Mouse (Mus musculus) ES-E14 (cell line): ENCODE measurements around the gene Taar8a. TPM values are rescaled to one million over a fixed set of nuclear protein-coding genes. Genes with fewer than 3 reads are reported as not detected.
"Not testable (repeated sequence)": the region's sequence is repeated elsewhere in the genome, so short reads cannot be mapped to it uniquely, and the experiment has no call there.

ENCODE experiments used
- DNase-seq: peaks from one replicate; pipeline ENCODE4 v3.0.0-alpha.2; 2013; ENCODE audit warnings: low read depth, low spot score
- H3K27ac ChIP-seq: 2 replicates; pipeline ENCODE4 v1.5.1; 2012; ENCODE audit warnings: low read depth, mild to moderate bottlenecking, low read length, moderate library complexity, mixed read lengths; ENCODE audit not compliant: poor library complexity, insufficient read depth, severe bottlenecking
- H3K36me3 ChIP-seq: 2 replicates; pipeline ENCODE4 v1.6.1; 2012; ENCODE audit warnings: mild to moderate bottlenecking, low read length, moderate library complexity, mixed read lengths; ENCODE audit not compliant: control insufficient read depth, poor library complexity, insufficient read depth, severe bottlenecking
- H3K4me1 ChIP-seq, 2 experiments: fragments of 150-350 bp in 1 of 2; sonication (generic) in 1 of 2; 2 replicates each; pipeline ENCODE4 v1.6.1; 2012; ENCODE audit warnings: low read length in 2 of 2, mild to moderate bottlenecking in 1 of 2, mixed read lengths in 1 of 2; ENCODE audit not compliant: control insufficient read depth in 2 of 2, insufficient read depth in 2 of 2, poor library complexity in 1 of 2
- H3K4me3 ChIP-seq, 2 experiments: fragments of 150-350 bp in 1 of 2; sonication (generic) in 1 of 2; 2 replicates each; pipeline ENCODE4 v1.5.1; 2012; ENCODE audit warnings: low read length in 2 of 2, low read depth in 1 of 2, mild to moderate bottlenecking in 1 of 2, mixed read lengths in 1 of 2; ENCODE audit not compliant: insufficient read depth in 1 of 2, poor library complexity in 1 of 2, severe bottlenecking in 1 of 2
- H3K9ac ChIP-seq: 2 replicates; pipeline ENCODE4 v1.6.1; 2012; ENCODE audit warnings: low read depth, mild to moderate bottlenecking, low read length, mixed read lengths; ENCODE audit not compliant: poor library complexity, insufficient read depth, severe bottlenecking
- H3K9me3 ChIP-seq: fragments of 150-350 bp; sonication (generic); 2 replicates; pipeline ENCODE4 v1.6.1; 2012; ENCODE audit warnings: low read depth, mild to moderate bottlenecking, low read length; ENCODE audit not compliant: control insufficient read depth, insufficient read depth
- CHD2 ChIP-seq: IDR thresholded peaks from 2 replicates; pipeline ENCODE4 v1.6.1; 2014; ENCODE audit warnings: mild to moderate bottlenecking, low read depth, low read length, inconsistent platforms
- HCFC1 ChIP-seq: IDR thresholded peaks from 2 replicates; pipeline ENCODE4 v1.6.1; 2012; ENCODE audit warnings: low read length, inconsistent platforms, borderline replicate concordance; ENCODE audit not compliant: insufficient read depth
- MAFK ChIP-seq: IDR thresholded peaks from 2 replicates; pipeline ENCODE4 v1.6.1; 2014; ENCODE audit warnings: mild to moderate bottlenecking, low read depth, low read length, inconsistent platforms; ENCODE audit not compliant: insufficient read depth
- ZC3H11A ChIP-seq: IDR thresholded peaks from 2 replicates; pipeline ENCODE4 v1.6.1; 2012; ENCODE audit warnings: low read depth, mild to moderate bottlenecking, inconsistent platforms, low read length, borderline replicate concordance
- ZNF384 ChIP-seq: IDR thresholded peaks from 2 replicates; pipeline ENCODE4 v1.6.1; 2012; ENCODE audit warnings: low read depth, low read length, inconsistent platforms
- in situ Hi-C, 2 experiments: fragments of 600-800 bp; cut with MboI; formaldehyde crosslinking; loops; one replicate each; pipeline ENCODE4 v1.15.1; 2025; ENCODE audit warnings: low sequenced_read_pairs in 2 of 2, inconsistent platforms in 1 of 2; ENCODE audit not compliant: unreplicated experiment in 2 of 2
- total RNA-seq: library from RNA; depleted of rRNA; stranded (reverse); fragments of 300-350 nt; gene quantifications from 2 replicates; pipeline ENCODE4 v1.2.3, GENCODE M21; 2012; rRNA removed

Taar8a gene
- total RNA-seq, 1 experiment: not detected

DNA sequence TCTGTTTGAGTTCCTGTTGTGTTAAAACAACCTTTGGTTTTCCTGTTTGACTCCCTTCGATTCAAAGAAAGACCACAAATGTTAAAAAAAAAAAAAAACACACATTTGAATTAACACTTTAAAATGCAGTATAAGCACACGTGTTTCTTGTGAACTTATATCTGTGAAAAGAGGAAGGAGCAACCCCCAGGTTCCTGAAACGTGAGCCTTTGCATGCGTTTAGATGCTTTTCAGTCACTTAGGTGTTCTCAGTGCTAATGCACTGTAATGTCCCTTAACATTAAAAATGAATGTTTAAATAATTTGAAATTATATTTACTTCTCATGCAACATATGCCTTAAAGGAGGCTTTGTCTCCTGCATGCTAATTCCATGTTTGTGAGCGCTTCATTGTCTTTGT lies 31.4 kb downstream of the Taar8a start:
- no peak overlapping the region for H3K27ac ChIP-seq
- in situ Hi-C loops: loop anchor here in 1 of 2 experiments (25.0 kb wide), 1 partner anchor 295 kb away; no protein-coding TSS in a partner anchor
- no peaks in the 10 kb centered on the region for H3K9me3 ChIP-seq
- H3K4me1 ChIP-seq: no peaks in the 10 kb centered on the region
- no peaks in the 10 kb centered on the region for H3K36me3 ChIP-seq
- TF ChIP-seq CHD2 (no peak), HCFC1 (no peak), ZNF384 (no peak), MAFK (no peak), ZC3H11A (no peak)
- no peak for DNase-seq
- H3K4me3 ChIP-seq: no peak overlapping the region
- no peak overlapping the region for H3K9ac ChIP-seq

DNA sequence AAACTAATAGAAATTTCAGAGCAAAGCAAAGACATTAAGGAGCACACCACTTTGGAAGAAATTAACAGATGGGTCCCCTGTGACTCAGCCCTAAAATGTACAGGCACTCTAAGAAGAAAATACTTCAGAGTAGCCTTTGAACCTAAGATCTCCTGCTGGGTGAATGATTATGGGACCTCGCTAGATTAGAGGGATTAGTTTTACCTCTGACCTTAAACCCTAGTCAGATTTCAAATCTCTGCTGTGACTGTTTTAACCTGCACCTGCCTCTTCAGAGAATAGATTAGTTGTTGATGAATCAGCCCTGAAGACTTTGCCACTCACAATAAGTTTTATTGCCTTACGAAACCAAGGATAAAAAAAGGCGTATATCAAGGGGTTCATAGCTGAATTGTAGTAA lies 31.9 kb downstream of the Taar8a start:
- H3K36me3 ChIP-seq: no peaks in the 10 kb centered on the region
- in situ Hi-C loops: loop anchor here in 1 of 2 experiments (25.0 kb wide), 1 partner anchor 296 kb away; no protein-coding TSS in a partner anchor
- no peaks in the 10 kb centered on the region for H3K4me1 ChIP-seq
- no peak overlapping the region for H3K9ac ChIP-seq
- no peak overlapping the region for H3K4me3 ChIP-seq
- no peaks in the 10 kb centered on the region for H3K9me3 ChIP-seq
- TF ChIP-seq ZNF384 (no peak), MAFK (no peak)
- no peak overlapping the region for H3K27ac ChIP-seq
- DNase-seq: no peak

DNA sequence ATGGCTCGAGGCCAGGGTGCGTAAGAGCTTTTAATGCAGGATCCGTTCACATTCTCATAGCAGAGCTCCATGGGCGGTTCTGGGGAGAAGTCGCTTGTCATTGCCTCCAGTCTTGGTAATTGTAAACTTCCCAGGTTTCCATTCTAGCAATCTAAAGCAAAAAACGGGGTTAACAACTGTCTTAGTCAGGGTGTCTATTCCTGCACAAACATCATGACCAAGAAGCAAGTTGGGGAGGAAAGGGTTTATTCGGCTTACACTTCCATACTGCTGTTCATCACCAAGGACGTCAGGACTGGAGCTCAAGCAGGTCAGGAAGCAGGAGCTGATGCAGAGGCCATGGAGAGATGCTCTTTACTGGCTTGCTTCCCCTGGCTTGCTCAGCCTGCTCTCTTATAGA lies 33.1 kb downstream of the Taar8a start, which contains the start of gene Taar9:
Gene Taar9, minus strand, starts transcription at position 101 of the 400 bp plus-strand sequence.
- in situ Hi-C loops: loop anchor here in 1 of 2 experiments (25.0 kb wide), 1 partner anchor 297 kb away; no protein-coding TSS in a partner anchor
- H3K9me3 ChIP-seq, H3K9ac ChIP-seq, H3K4me3 ChIP-seq, H3K36me3 ChIP-seq, H3K4me1 ChIP-seq, DNase-seq, H3K27ac ChIP-seq: not testable (repeated sequence)

DNA sequence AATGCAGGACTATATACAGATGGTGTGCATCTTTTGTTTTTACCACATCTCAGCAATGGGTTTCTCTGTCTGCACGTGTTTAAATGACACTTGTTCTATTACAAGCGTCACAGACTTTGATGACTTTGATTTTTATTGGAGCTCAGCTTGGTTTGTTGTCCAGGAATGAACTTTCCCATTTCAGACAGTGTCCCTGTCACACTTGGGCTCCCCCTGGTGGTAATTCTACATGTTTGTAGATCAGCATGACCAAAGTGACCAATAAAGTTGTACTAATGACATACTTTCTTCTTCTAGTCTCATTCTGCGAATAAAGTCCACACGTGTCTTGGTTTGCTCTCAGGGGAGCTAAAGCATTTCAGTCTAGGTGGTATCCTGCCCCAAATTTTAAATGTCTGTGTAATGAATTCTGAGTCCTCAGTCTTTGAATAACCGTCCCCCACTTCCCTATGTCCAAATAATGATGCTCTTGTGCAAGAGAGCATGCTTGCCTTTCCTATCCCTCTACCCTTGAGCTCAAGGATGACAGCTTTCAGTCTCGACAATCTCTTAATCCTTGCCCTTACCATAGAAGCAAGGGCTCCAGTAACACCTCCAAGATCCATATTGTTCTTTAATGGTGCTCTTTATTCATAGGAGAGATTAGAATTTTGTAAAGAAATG lies 34.9 kb downstream of the Taar8a start:
- no peak overlapping the region for H3K27ac ChIP-seq
- peak; percentile 64 for DNase-seq
- TF ChIP-seq HCFC1 (no peak), ZC3H11A (peak; percentile 36; the same call in 1 of the 2 replicates), MAFK (no peak)
- no peaks in the 10 kb centered on the region for H3K9me3 ChIP-seq
- no peaks in the 10 kb centered on the region for H3K4me1 ChIP-seq
- H3K36me3 ChIP-seq: no peaks in the 10 kb centered on the region
- in situ Hi-C loops: loop anchor here in 1 of 2 experiments (25.0 kb wide), 1 partner anchor 299 kb away; no protein-coding TSS in a partner anchor
- no peak overlapping the region for H3K4me3 ChIP-seq
- H3K9ac ChIP-seq: no peak overlapping the region

Other genes with a start within 250 kb of the Taar8a start
- not detected in 2 replicates for gene Vnn3, start 225.0 kb upstream of the Taar8a start, total RNA-seq
- gene Vnn1, start 181.8 kb upstream of the Taar8a start, total RNA-seq: 2.0 and 4.1 TPM in 2 replicates
- not detected in 2 replicates for gene Taar1, start 156.1 kb upstream of the Taar8a start, total RNA-seq
- gene Taar2, start 137.9 kb upstream of the Taar8a start, total RNA-seq: not detected in 2 replicates
- not detected in 2 replicates for gene Taar3, start 126.9 kb upstream of the Taar8a start, total RNA-seq
- gene Taar4, start 116.0 kb upstream of the Taar8a start, total RNA-seq: not detected in 2 replicates
- not detected in 2 replicates for gene Taar5, start 105.8 kb upstream of the Taar8a start, total RNA-seq
- gene Taar6, start 90.9 kb upstream of the Taar8a start, total RNA-seq: not detected in 2 replicates
- not detected in 2 replicates for gene Taar7a, start 83.0 kb upstream of the Taar8a start, total RNA-seq
- gene Taar7b, start 76.6 kb upstream of the Taar8a start, total RNA-seq: not detected in 2 replicates
- not detected in 2 replicates for gene Taar7d, start 49.3 kb upstream of the Taar8a start, total RNA-seq
- not detected in 2 replicates for gene Taar7e, start 38.9 kb upstream of the Taar8a start, total RNA-seq
- gene Taar7f, start 27.0 kb upstream of the Taar8a start, total RNA-seq: not detected in 2 replicates
- not detected in 2 replicates for gene Taar8b, start 15.8 kb downstream of the Taar8a start, total RNA-seq
- gene Taar8c, start 25.4 kb downstream of the Taar8a start, total RNA-seq: not detected in 2 replicates
- not detected in 2 replicates for gene Taar9, start 33.0 kb downstream of the Taar8a start, total RNA-seq
- gene Stx7, start 72.8 kb downstream of the Taar8a start, total RNA-seq: 27.0 and 44.5 TPM in 2 replicates
- 2.9 and 7.1 TPM in 2 replicates for gene Moxd1, start 147.0 kb downstream of the Taar8a start, total RNA-seq